Mouse (Mus musculus) thymus, postnatal 36 days (tissue): ENCODE data around the gene Gm14139.
A peak's percentile ranks its signal among the peaks of the same experiment; 100 is the strongest.
"Not testable (repeated sequence)": the region's sequence is repeated elsewhere in the genome, so short reads cannot be mapped to it uniquely, and the experiment has no call there.

Experiments
- DNase-seq, 2 experiments: peaks; one replicate each; pipeline ENCODE4 v3.0.0; 2022; ENCODE audit warnings: mixed read lengths in 2 of 2

Gm14139 gene

DNA sequence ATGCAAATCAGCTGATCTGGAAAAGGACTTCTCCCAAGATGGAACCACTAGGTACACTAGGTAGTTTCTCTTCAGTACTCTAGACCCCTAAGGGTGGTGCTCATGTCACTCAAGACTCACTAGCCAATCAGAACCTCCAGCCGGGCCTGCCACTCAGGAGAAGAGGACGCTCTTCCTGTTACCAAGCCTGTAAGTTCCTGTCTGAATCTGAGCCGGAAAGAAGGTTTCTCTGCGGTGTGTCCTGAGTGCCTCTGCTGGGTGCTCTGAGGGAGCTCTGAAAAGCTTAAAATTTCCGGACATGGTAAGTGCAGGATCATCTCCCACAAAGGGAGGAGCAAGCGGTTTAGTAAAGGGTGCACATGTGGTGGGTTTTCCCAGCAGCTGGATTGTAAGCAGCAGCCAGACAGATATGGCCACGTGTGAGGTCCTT, at the start of gene Gm14139:
Gene Gm14139 (plus strand): TSS at position 186 of the 430 bp plus-strand sequence.
- not testable (repeated sequence) for DNase-seq

DNA sequence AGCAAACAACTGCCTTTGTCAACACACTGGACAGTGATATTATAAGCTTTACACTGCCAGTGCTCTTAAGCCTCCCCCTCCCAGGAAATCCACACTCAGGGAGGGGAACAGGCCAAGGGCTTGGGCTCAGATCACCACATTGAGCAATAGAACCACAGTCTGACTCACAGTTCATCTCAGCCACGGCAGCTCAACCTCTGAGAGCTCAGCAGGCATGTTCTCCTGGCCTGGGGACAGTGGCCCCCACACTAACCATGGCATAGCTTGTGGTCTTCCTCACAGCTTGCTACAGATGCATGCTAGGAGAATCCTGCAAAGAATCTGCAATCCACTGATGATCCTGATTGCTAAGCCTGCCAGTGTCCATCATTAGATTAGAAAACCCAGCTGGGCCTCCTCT, 49.6 kb upstream of the Gm14139 start:
- not testable (repeated sequence) for DNase-seq

DNA sequence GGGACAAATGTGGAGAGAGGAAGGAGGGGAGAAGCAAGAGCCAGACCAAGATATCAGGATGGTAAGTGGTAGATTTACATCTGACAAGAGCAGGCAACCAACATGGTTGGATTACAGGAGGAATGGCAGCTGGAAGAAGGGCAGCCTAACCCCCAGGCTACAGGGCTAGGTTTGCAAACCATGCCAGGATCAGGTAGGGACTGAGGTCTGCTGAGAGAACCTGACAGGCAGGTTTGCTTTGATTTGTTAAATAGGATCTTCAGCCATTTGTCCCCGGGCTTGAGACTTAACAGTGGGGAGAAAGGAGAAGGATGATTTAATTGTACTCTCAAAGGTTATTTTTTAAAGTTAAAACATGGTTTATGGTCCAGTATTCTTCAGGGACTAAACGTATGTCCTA, 48.8 kb upstream of the Gm14139 start:
- no peak for DNase-seq

GRCm38 (mm10) chr2:150136435-150136897, 45.1 kb upstream of the Gm14139 start, which contains the start of gene Zfp120:
Gene Zfp120, minus strand, starts transcription at chr2:150136708.
- DNase-seq = peak; percentile 77 to 84

GRCm38 (mm10) chr2:150166703-150167102, 14.9 kb upstream of the Gm14139 start:
- no peak for DNase-seq

DNA sequence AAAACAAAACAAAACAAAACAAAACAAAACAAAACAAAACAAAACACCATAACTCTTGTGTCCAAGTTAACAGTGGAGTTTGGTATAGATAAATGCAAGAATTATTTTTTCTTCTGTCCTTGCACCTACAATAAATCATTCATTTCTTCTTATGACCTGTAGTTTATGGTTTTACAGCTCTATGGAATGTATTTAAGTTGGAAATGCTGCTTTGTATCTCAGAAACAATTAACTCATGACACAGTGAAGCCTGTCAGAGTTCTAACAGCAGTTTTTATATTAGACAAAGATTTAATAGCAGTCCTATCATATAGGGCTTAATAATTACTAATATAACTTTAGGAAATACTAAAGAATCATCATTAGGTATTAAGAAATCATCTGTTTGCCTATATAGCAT, 7.7 kb upstream of the Gm14139 start:
- no peak for DNase-seq

DNA sequence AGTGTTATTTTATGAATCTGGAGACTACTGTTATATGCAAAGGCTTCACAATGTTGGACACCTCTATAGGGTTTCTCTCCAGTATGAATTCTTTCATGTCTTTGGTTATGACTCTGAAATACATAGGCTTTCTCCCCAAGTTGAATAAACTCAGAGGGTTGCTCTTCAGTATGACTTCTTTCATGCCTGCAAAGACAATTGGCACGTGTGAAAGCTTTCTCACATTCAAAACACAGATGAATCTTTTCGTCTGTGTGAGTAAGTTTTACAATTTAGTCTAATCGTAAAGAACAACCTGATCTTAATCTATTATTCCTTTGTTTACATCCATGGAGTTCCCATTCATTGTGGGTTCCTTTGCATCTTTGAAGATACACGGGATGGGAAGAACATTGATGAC, 2.0 kb upstream of the Gm14139 start, which contains the start of gene Gm10770:
Gene Gm10770 (minus strand): TSS at position 101 of the 400 bp plus-strand sequence.
- not testable (repeated sequence) for DNase-seq

GRCm38 (mm10) chr2:150181046-150181445, 509 bp upstream of the Gm14139 start:
- DNase-seq = not testable (repeated sequence)

DNA sequence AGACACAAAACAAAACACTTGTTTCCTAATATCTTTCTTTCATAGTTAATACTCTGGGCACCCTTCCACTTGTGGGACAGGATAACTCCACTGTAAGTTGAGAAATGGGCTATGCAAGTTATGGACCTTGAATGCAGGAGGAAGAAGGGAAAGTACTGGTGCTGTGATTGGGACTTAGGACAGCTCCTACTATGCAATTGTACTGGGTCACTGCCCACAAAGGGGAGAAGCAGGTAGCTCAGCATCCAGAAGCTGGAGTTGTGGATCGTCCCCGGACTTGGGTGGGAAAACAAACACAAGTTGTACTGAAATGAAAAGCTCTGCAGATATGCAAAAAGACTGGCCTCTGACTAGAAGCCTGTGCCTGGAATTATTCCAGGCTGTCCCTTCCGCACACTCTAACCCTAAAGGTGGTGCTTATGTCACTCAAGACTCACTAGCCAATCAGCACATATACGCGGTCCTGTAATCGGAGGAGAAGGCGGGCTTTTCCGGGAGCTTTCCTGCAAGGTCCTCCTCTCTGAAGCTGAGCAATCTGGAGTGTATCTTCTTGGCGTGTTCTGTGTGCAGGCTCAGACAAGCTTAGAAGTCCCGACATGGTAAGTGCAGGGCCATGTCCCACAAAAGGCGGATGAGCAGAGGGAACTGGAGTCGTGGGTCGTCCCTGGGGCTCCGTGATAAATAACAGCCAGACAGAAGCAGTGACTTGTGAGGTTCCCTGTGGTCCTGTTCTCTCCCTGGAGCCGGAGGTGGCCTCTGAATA, 36.2 kb downstream of the Gm14139 start, which contains the start of gene Zfp937:
Gene Zfp937 (plus strand): TSS at position 474 of the 763 bp plus-strand sequence.
- peak; percentile 41 to 51 for DNase-seq

- not testable (repeated sequence) for DNase-seq
These were observed 36.8 kb downstream of the Gm14139 start for GRCm38 (mm10) chr2:150218363-150218725.

DNA sequence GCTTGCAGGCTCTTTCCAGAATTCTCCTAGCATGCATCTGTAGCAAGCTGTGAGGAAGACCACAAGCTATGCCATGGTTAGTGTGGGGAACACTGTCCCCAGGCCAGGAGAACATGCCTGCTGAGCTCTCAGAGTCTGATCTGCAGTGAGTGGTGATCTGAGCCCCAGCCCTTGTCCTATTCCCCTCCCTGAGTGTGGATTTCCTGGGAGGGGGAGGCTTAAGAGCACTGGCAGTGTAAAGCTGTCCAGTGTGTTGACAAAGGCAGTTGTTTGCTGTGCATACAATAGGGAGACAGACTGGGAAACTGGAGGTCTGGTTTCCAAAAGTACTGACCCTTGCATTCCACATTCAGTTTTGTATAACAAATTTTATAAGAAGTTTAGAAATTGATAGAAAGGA, 41.7 kb downstream of the Gm14139 start:
- DNase-seq = not testable (repeated sequence)
